Mouse (Mus musculus): Measurements from ENCODE around the gene Kiz. TPM values are rescaled to one million over a fixed set of nuclear protein-coding genes. Genes with fewer than 3 reads are reported as not detected.

The Kiz gene
- polyA plus RNA-seq (2014; fragmentation: Nextera tagmentation; extraction: Ambion mirVana) = 29.3 and 31.0 TPM in 2 replicates

DNA sequence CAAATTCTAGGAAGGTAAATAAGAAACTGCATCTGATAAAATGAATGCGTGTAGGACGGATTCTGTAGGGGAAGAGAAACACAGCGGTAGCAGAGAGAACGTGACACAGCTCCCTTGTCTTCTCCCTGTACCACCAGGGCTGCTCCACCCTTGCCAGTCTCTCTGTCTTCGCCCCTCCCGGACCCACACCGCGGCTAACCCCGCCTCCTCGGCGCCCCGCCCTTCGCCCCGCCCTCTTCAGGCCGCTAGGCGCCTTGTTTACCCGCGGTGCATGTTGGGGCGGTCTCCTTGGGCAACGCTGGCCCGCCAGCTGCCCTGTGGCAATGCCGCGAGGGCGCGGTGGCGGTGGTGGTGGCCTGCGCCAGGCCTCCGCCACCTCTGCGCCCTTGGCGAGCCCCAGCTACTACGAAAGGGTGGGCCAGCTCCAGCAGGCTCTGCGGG, at the start of gene Kiz:
TSS of gene Kiz (plus strand) at position 266 of the 441 bp plus-strand sequence.
- peak within 1 kb of the TSS; percentile 79 for H3K4me3 ChIP-seq (ENCODE audit: low read depth, low read length)
- ATAC-seq (ENCODE audit: insufficient read depth, low FRiP score, low TSS enrichment) (peak; percentile 97), DNase-seq (ENCODE audit: low spot score) (peak; percentile 96)
- WGBS = 0% methylated on average over 32 of the region's 32 CpGs
- H3K36me3 ChIP-seq (ENCODE audit: control insufficient read depth, insufficient read depth, low read length) = no peaks in the 10 kb centered on the region
- H3K9ac ChIP-seq (ENCODE audit: low read length) = peak within 1 kb of the TSS; percentile 82
- H3K9me3 ChIP-seq (ENCODE audit: control insufficient read depth, low read length) = no peaks in the 10 kb centered on the region
- peak within 1 kb of the TSS; percentile 69 for H3K4me2 ChIP-seq (ENCODE audit: low read depth)
- H3K27me3 ChIP-seq (ENCODE audit: control insufficient read depth, insufficient read depth, low read length) = no peaks in the 10 kb centered on the region
- no peaks in the 10 kb centered on the region for H3K4me1 ChIP-seq (ENCODE audit: control insufficient read depth, insufficient read depth, low read length)
- peak within 1 kb of the TSS; percentile 70; the same call in 1 of the 2 replicates for H3K27ac ChIP-seq (ENCODE audit: low read depth, low read length)

DNA sequence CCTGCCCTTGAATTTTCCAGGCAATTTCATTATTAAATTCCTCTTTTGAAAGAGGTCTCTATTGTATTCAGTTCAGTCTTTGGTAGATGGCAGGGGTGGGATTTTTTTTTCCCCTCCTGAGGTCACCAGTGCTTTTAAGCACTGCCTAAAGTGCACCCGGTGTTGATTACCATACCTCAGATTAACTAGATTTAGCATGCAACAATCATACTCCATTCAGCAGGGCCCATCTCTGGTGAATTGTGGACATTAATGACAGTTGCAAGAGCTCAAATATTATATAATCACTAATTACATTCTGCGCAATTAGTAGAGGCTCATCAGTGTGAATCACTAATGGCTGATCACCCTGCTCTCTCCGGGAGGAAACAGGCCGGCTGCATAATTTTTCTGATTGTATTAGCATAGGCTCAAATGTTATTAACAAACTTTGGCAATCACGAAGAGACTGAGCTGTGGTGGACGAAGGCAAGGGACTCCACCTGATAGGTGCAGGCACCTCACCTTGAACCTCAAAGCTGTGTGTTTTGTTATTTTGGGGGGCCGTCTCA, 45.9 kb upstream of the Kiz start:
- H3K4me2 ChIP-seq (ENCODE audit: low read depth) = no peak overlapping the region
- no peaks in the 10 kb centered on the region for H3K4me1 ChIP-seq (ENCODE audit: control insufficient read depth, insufficient read depth, low read length)
- H3K27me3 ChIP-seq (ENCODE audit: control insufficient read depth, insufficient read depth, low read length) = no peaks in the 10 kb centered on the region
- H3K27ac ChIP-seq (ENCODE audit: low read depth, low read length) = no peak overlapping the region
- DNase-seq (ENCODE audit: low spot score) (no peak), ATAC-seq (ENCODE audit: insufficient read depth, low FRiP score, low TSS enrichment) (no peak)
- WGBS = 90% methylated on average over 7 of the region's 7 CpGs
- no peaks in the 10 kb centered on the region for H3K9me3 ChIP-seq (ENCODE audit: control insufficient read depth, low read length)
- H3K9ac ChIP-seq (ENCODE audit: low read length) = no peak overlapping the region
- H3K4me3 ChIP-seq (ENCODE audit: low read depth, low read length) = no peak overlapping the region
- no peaks in the 10 kb centered on the region for H3K36me3 ChIP-seq (ENCODE audit: control insufficient read depth, insufficient read depth, low read length)

- 69% methylated on average over 13 of the region's 13 CpGs for WGBS
- Histone ChIP-seq H3K27ac (ENCODE audit: low read depth, low read length) (no peak overlapping the region), H3K4me2 (ENCODE audit: low read depth) (no peak overlapping the region), H3K9me3 (ENCODE audit: control insufficient read depth, low read length) (no peaks in the 10 kb centered on the region), H3K36me3 (ENCODE audit: control insufficient read depth, insufficient read depth, low read length) (no peaks in the 10 kb centered on the region), H3K4me1 (ENCODE audit: control insufficient read depth, insufficient read depth, low read length) (no peaks in the 10 kb centered on the region), H3K4me3 (ENCODE audit: low read depth, low read length) (no peak overlapping the region), H3K27me3 (ENCODE audit: control insufficient read depth, insufficient read depth, low read length) (no peaks in the 10 kb centered on the region), H3K9ac (ENCODE audit: low read length) (no peak overlapping the region)
- DNase-seq (ENCODE audit: low spot score) = peak; percentile 48
- ATAC-seq (ENCODE audit: insufficient read depth, low FRiP score, low TSS enrichment) = no peak
Observed at GRCm38 (mm10) chr2:146810695-146811094, 45.0 kb upstream of the Kiz start.

DNA sequence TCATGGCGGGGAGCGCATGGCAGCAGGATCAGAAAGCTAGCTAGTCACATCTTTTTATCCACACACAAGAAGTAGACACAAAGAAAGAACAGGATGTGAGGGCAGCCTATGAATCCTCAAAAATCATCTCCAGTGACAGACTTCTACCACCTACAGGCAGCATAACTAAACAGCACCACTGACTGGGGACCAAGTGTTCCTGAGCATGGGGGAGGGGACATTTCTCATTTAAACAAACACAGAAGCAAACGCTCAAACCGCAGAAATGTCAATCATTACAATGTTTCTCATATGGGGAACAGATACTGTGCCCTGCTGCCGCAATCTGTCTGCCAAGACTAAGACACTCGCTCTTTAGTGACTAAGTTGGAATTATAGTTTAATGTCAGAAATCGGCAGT, 40.7 kb upstream of the Kiz start:
- Histone ChIP-seq H3K4me1 (ENCODE audit: control insufficient read depth, insufficient read depth, low read length) (no peaks in the 10 kb centered on the region), H3K4me2 (ENCODE audit: low read depth) (no peak overlapping the region), H3K9me3 (ENCODE audit: control insufficient read depth, low read length) (no peaks in the 10 kb centered on the region), H3K36me3 (ENCODE audit: control insufficient read depth, insufficient read depth, low read length) (no peaks in the 10 kb centered on the region), H3K9ac (ENCODE audit: low read length) (no peak overlapping the region), H3K27me3 (ENCODE audit: control insufficient read depth, insufficient read depth, low read length) (no peaks in the 10 kb centered on the region), H3K4me3 (ENCODE audit: low read depth, low read length) (no peak overlapping the region), H3K27ac (ENCODE audit: low read depth, low read length) (no peak overlapping the region)
- ATAC-seq (ENCODE audit: insufficient read depth, low FRiP score, low TSS enrichment) (no peak), DNase-seq (ENCODE audit: low spot score) (no peak)
- WGBS = 86% methylated on average over 7 of the region's 7 CpGs

DNA sequence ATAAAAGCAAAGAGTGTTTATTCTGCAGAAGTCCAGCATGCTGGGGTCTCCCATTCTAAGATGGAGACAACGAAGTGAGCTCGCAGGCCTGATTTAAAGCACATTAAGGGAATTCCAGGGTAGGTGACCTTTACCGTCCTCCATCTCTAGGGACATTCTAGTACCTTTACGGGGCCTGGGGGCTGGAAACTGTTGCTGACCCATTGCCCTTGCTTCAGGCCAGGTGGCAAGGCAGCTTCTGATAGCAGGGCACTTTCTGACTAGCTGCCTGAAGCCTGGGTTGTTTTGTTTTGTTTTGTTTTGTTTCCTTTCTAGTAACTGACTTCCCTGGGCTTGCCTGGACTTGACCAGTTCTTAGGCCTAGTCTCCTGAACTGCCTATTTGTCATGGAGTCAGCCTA, 36.6 kb upstream of the Kiz start:
- Histone ChIP-seq H3K4me3 (ENCODE audit: low read depth, low read length) (no peak overlapping the region), H3K36me3 (ENCODE audit: control insufficient read depth, insufficient read depth, low read length) (no peaks in the 10 kb centered on the region), H3K27ac (ENCODE audit: low read depth, low read length) (no peak overlapping the region), H3K4me2 (ENCODE audit: low read depth) (no peak overlapping the region), H3K9me3 (ENCODE audit: control insufficient read depth, low read length) (no peaks in the 10 kb centered on the region), H3K27me3 (ENCODE audit: control insufficient read depth, insufficient read depth, low read length) (no peaks in the 10 kb centered on the region), H3K4me1 (ENCODE audit: control insufficient read depth, insufficient read depth, low read length) (0 out of 2 replicates have a peak, but pooled peaks cover 3% of the 10 kb centered on the region), H3K9ac (ENCODE audit: low read length) (no peak overlapping the region)
- ATAC-seq (ENCODE audit: insufficient read depth, low FRiP score, low TSS enrichment) (no peak), DNase-seq (ENCODE audit: low spot score) (no peak)
- WGBS = 81% methylated on average over 4 of the region's 4 CpGs

GRCm38 (mm10) chr2:146823483-146823951, 32.1 kb upstream of the Kiz start:
- Histone ChIP-seq H3K27me3 (ENCODE audit: control insufficient read depth, insufficient read depth, low read length) (peaks cover 5% of the 10 kb centered on the region; the same call in 1 of the 2 replicates), H3K36me3 (ENCODE audit: control insufficient read depth, insufficient read depth, low read length) (no peaks in the 10 kb centered on the region), H3K4me3 (ENCODE audit: low read depth, low read length) (no peak overlapping the region), H3K27ac (ENCODE audit: low read depth, low read length) (no peak overlapping the region), H3K4me2 (ENCODE audit: low read depth) (peak overlapping the region; percentile 9; the same call in 1 of the 2 replicates), H3K9ac (ENCODE audit: low read length) (no peak overlapping the region), H3K9me3 (ENCODE audit: control insufficient read depth, low read length) (no peaks in the 10 kb centered on the region), H3K4me1 (ENCODE audit: control insufficient read depth, insufficient read depth, low read length) (0 out of 2 replicates have a peak, but pooled peaks cover 3% of the 10 kb centered on the region)
- WGBS = 37% methylated on average over 11 of the region's 11 CpGs
- ATAC-seq (ENCODE audit: insufficient read depth, low FRiP score, low TSS enrichment) (no peak), DNase-seq (ENCODE audit: low spot score) (peak; percentile 22)

DNA sequence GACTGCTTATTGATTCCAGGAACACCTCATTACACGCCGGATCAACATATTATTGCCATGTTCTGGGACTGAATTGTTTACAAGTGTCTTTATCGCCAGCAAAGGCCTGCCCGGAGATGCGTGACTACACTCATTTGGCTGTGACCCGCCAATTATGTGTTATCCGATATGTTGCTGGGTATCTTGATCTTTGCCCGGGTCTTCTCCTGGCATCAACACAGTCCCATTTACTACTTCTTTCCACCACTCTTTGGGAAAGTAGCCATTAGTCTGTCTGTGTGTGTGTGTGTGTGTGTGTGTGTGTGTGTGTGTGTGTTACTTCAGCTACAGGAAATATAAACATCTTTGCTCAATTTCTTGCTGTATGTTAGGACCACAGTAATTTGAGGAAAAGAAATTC, 31.6 kb upstream of the Kiz start:
- no peak overlapping the region for H3K4me3 ChIP-seq (ENCODE audit: low read depth, low read length)
- peak overlapping the region; percentile 9; the same call in 1 of the 2 replicates for H3K4me2 ChIP-seq (ENCODE audit: low read depth)
- no peak for DNase-seq (ENCODE audit: low spot score)
- 62% methylated on average over 8 of the region's 8 CpGs for WGBS
- H3K36me3 ChIP-seq (ENCODE audit: control insufficient read depth, insufficient read depth, low read length) = no peaks in the 10 kb centered on the region
- H3K9me3 ChIP-seq (ENCODE audit: control insufficient read depth, low read length) = no peaks in the 10 kb centered on the region
- no peak for ATAC-seq (ENCODE audit: insufficient read depth, low FRiP score, low TSS enrichment)
- H3K27me3 ChIP-seq (ENCODE audit: control insufficient read depth, insufficient read depth, low read length) = peaks cover 11% of the 10 kb centered on the region; the same call in 1 of the 2 replicates
- 0 out of 2 replicates have a peak, but pooled peaks cover 3% of the 10 kb centered on the region for H3K4me1 ChIP-seq (ENCODE audit: control insufficient read depth, insufficient read depth, low read length)
- no peak overlapping the region for H3K9ac ChIP-seq (ENCODE audit: low read length)
- no peak overlapping the region for H3K27ac ChIP-seq (ENCODE audit: low read depth, low read length)

DNA sequence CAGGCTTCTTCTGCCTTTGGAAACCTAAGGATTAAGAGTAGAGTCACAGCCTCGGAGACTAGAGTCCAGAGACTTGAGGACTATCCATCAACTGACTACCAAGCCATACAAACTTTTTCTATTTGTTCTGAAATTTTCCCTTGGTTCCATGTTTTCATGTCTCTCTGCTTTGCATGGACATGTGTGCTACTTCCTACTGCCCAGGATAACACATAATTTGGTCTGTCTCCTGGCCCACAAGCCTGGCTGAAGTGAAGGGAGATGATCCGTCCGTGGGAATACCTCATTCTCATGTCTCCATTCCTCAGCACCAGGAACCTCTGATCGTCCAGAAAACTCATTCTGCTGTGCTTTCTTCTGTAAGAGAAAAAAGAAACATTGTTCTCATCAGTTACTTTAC, 27.7 kb upstream of the Kiz start:
- Histone ChIP-seq H3K4me3 (ENCODE audit: low read depth, low read length) (no peak overlapping the region), H3K27me3 (ENCODE audit: control insufficient read depth, insufficient read depth, low read length) (peaks cover 33% of the 10 kb centered on the region), H3K36me3 (ENCODE audit: control insufficient read depth, insufficient read depth, low read length) (no peaks in the 10 kb centered on the region), H3K27ac (ENCODE audit: low read depth, low read length) (no peak overlapping the region), H3K9me3 (ENCODE audit: control insufficient read depth, low read length) (no peaks in the 10 kb centered on the region), H3K9ac (ENCODE audit: low read length) (no peak overlapping the region), H3K4me2 (ENCODE audit: low read depth) (no peak overlapping the region), H3K4me1 (ENCODE audit: control insufficient read depth, insufficient read depth, low read length) (0 out of 2 replicates have a peak, but pooled peaks cover 3% of the 10 kb centered on the region)
- no peak for ATAC-seq (ENCODE audit: insufficient read depth, low FRiP score, low TSS enrichment)
- DNase-seq (ENCODE audit: low spot score) = no peak
- 84% methylated on average over 4 of the region's 4 CpGs for WGBS
